Mouse (Mus musculus) cerebellum, adult 11-12 months (tissue): ENCODE measurements around the gene Bcat1.
A peak's percentile ranks its signal among the peaks of the same experiment; 100 is the strongest.

Experiments used
- DNase-seq: peaks from one replicate; pipeline ENCODE4 v3.0.0; 2022

The Bcat1 gene

GRCm38 (mm10) chr6:145052669-145053068, 23.3 kb downstream of the Bcat1 start:
- DNase-seq: no peak

GRCm38 (mm10) chr6:145050899-145051298, 25.1 kb downstream of the Bcat1 start:
- no peak for DNase-seq

DNA sequence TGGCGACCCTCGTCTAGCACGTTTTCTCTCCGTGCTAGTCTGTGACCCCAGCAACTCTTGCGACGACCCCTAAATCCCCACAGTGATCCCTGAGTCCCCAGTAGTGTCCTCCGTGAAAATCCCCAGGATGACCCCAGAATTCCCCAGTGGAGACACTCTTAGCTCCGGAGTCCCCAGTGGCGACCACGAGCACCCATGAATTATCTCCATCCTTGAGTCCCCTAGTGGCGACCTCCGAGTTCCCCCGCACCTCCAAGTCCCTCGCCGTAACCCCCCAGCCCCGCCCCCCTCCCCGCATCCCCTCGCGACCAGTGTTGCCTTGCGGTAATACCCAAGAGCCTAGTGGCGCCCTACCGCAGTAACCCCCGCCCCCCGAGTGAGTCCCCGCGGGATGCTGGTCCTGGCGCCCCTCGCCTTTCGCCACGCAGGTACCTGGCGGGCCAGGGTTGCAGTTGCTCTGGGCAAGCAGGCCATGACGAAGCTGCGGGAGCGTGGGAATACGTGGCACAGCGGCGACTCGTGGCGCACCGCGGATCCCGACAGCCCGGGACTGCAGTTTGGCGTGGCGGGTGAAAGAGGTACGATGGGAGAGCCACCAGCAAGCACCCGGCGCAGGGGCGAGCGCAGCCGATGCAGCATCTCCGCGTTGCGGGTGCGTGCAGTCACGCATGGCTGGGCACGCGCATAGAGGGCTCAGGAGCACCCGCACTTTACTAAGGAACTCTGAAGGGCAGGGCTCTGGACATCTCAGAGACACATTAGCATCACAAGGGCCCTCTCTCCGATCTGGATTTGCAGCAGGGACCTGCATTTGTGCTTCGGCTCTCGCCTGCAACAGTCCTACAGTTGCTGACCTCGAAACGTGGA, 27.6 kb downstream of the Bcat1 start:
- peak; percentile 18 for DNase-seq

GRCm38 (mm10) chr6:145047445-145047857, 28.5 kb downstream of the Bcat1 start:
- DNase-seq: peak; percentile 31

DNA sequence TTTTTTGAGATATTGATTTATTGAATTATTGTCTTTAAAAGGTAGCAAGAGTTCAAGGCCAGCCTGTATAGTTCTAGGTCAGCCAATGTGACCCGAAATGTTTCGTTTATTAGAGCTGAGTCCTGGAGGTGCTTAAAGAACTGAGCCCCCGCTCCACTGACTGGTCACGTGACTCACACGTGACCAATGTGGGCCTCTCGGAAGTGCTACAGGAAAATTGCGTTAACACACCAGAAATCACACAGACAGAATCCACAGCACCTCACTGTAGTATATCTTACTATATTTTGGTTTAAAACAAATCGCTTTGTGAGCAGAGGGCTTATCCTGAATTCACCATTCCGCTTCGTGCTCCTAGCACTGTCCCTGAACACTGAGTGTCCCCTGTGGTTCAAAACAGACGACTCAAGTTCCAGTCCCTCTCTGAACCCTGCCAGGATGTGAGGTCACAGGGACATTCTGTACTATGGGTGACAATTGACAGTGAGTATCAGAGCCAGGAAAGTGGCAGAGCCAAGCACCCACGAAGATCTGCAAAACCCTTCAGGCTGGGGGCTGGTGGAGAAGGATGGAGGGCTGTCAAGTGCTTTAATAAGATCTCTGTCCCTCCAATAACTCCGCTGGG, 29.6 kb downstream of the Bcat1 start:
- peak; percentile 11 for DNase-seq

GRCm38 (mm10) chr6:145044916-145045574, 30.9 kb downstream of the Bcat1 start:
- DNase-seq: no peak

- DNase-seq: no peak
These were observed 35.3 kb downstream of the Bcat1 start for GRCm38 (mm10) chr6:145040732-145041131.

- no peak for DNase-seq
These were observed 38.4 kb downstream of the Bcat1 start for GRCm38 (mm10) chr6:145037626-145038025.

DNA sequence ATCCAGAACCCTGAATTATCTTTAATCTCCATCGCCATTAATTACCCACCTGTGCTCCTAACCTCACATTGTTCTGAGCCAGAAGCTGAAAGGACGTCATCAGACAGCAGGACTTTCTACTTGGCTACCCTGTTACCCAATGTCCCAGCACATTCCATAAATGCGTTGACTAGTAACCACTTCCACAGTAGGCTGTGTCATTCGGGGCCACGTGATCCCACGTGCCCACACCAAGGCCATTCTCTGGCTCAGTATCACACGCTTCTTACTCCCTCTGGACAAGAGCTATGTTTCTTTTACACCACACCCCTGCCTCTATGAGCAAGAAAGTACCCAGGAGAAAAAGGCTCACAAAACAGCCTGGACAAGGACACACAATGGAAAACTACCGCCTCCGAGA, 40.6 kb downstream of the Bcat1 start:
- no peak for DNase-seq

GRCm38 (mm10) chr6:145030587-145030986, 45.4 kb downstream of the Bcat1 start:
- no peak for DNase-seq

- DNase-seq: no peak
These were observed 52.0 kb downstream of the Bcat1 start for GRCm38 (mm10) chr6:145023990-145024389.

- no peak for DNase-seq
These were observed 52.8 kb downstream of the Bcat1 start for GRCm38 (mm10) chr6:145022966-145023725.

DNA sequence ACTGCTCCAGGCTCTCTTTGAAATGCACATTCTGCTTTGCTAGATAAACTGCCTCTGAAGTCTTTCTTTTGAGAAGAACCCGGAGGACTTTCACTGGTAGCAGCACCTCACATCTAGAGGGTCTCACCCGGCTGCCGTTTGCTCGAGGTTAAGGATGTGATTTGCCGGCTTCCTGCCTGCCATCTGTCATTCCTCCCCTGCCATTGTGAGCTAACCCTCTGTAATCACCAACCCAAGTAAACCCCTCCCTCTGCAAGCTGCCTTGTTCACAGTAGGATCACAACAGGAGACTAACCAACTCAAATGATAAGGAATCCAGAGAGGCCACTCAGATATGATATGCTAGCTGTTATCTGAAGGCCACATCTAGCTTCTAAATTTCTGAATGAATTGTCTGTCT, 53.6 kb downstream of the Bcat1 start:
- DNase-seq: no peak

- no peak for DNase-seq
These were observed 55.4 kb downstream of the Bcat1 start for GRCm38 (mm10) chr6:145020553-145020952.

DNA sequence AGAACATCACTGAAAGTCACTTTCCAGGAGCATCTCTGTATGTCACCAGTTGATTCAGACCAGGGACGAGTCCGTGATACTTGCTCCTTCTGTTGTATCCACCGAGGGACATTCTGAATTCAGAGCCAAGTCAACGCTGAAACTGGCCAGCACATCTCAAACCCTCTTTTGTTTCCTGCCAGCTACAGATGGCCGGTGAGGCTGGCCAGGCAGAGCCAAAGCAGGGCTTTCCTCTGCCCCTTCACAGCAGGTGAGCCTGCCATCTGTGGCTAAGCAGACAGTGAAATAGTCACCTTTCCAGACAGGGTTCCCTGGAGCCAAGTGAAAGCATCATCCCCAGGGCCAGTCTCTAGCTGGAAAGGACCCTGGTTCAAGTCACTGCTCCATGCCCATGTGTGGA, 57.7 kb downstream of the Bcat1 start:
- DNase-seq: peak; percentile 95

DNA sequence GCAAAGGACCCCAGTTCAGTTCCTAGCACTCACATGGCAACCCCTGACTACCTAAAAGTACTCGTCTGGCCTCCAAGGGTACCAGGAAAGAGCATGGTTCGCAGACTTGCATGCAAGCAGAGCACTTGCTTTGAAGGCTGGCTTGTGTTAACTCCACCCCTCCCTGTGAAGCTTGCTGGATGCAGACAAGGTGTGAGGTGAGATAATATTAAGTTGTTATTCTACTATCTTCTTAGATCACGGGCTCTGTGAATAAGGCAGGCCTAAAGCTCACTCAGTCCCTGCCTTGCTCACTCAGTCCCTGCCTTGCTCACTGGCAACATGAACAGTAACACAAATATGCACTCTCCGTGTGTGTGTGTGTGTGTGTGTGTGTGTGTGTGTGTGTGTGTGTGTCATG, 58.5 kb downstream of the Bcat1 start:
- no peak for DNase-seq

GRCm38 (mm10) chr6:145016639-145017038, 59.3 kb downstream of the Bcat1 start:
- DNase-seq: no peak

GRCm38 (mm10) chr6:145014944-145015343, 61.0 kb downstream of the Bcat1 start:
- no peak for DNase-seq

DNA sequence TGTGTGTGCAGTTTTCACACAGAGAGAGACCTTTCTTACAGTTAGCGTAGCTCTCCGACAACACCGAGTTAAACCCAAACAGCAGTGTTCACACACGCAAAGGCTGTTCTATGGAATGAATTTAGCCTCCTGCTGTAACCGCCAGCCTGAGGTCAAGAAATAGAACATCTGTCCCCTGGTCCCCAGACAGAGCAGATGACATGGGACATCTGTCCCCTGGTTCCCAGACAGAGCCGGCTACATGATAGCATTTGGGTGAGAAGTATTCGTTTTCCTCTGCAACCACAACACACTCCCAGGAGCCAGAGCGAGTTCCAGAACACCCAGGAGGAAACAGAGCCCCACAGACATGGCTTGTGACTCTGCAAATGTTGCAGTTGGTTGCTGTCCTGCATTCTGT, 63.3 kb downstream of the Bcat1 start:
- DNase-seq: no peak

DNA sequence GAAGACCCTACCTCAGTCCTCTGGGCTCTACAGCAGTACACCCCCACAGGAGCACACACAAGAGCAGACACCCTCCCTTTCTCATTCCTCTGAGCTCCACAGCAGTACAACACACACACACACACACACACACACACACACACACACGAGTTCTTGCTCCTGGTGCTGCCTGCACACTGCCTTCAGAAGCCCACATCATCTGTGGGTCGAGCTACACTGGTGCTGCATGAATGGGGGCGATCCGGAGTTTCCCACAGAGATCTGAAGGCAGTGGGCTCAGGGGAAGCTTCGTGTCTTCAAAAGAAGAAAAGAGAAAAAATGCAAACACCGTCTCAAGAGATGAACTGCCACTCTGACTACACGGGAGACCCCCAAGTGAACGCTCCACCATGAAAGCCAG, 64.8 kb downstream of the Bcat1 start:
- no peak for DNase-seq

GRCm38 (mm10) chr6:145009859-145010818, 65.8 kb downstream of the Bcat1 start:
- DNase-seq: no peak

GRCm38 (mm10) chr6:145003459-145003858, 72.5 kb downstream of the Bcat1 start:
- no peak for DNase-seq
